Mouse (Mus musculus) lung, embryonic 16.5 days (tissue): ENCODE results near the gene 2410004B18Rik. TPM values are rescaled to one million over a fixed set of nuclear protein-coding genes. Genes with fewer than 3 reads are reported as not detected.

Experiments
- ATAC-seq: fragments of 200-750 bp; cut with Nextera tagmentation; 2 replicates; pipeline ENCODE4 v1.8.0; 2017; ENCODE audit warnings: low read depth, mild to moderate bottlenecking, moderate library complexity
- H3K27ac ChIP-seq: fragments of 300-500 bp; sonication (generic); 2 replicates; pipeline ENCODE4 v1.5.1; 2014; ENCODE audit warnings: mild to moderate bottlenecking, control low read depth, low read length
- H3K27me3 ChIP-seq: fragments of 300-500 bp; sonication (generic); 2 replicates; pipeline ENCODE4 v1.6.1; 2014; ENCODE audit warnings: low read depth, low read length, mixed read lengths; ENCODE audit not compliant: control insufficient read depth, insufficient read depth
- H3K36me3 ChIP-seq: fragments of 300-500 bp; sonication (generic); 2 replicates; pipeline ENCODE4 v1.6.1; 2014; ENCODE audit warnings: low read length; ENCODE audit not compliant: control insufficient read depth, insufficient read depth
- H3K4me1 ChIP-seq: fragments of 300-500 bp; sonication (generic); replicated peaks from 2 replicates; pipeline ENCODE4 v1.6.1; 2014; ENCODE audit warnings: low read length, mixed read lengths; ENCODE audit not compliant: control insufficient read depth, insufficient read depth
- H3K4me2 ChIP-seq: fragments of 300-500 bp; sonication (generic); 2 replicates; pipeline ENCODE4 v1.6.1; 2014; ENCODE audit warnings: low read depth, low read length, control low read depth
- H3K4me3 ChIP-seq: fragments of 300-500 bp; sonication (generic); 2 replicates; pipeline ENCODE4 v1.5.1; 2014; ENCODE audit warnings: mild to moderate bottlenecking, low read length, control low read depth
- H3K9ac ChIP-seq: fragments of 300-500 bp; sonication (generic); 2 replicates; pipeline ENCODE4 v1.6.1; 2014; ENCODE audit warnings: low read length, control low read depth
- H3K9me3 ChIP-seq: fragments of 300-500 bp; sonication (generic); 2 replicates; pipeline ENCODE4 v1.6.1; 2016; ENCODE audit warnings: low read length; ENCODE audit not compliant: control insufficient read depth
- WGBS: fragments of 180-500 bp; shearing (Covaris S2); extraction: QIAGEN DNeasy Blood & Tissue Kit; methylation state at CpG from one replicate; pipeline ENCODE4 v1.1.7; 2014; 5-methylcytosine and 5-hydroxymethylcytosine counted together
- polyA plus RNA-seq: library from polyadenylated mRNA; unstranded; fragments of >200 nt; fragmentation: Nextera tagmentation; extraction: Ambion mirVana; gene quantifications from 2 replicates; pipeline ENCODE4 v1.2.1, GENCODE M21; 2015

Gene 2410004B18Rik
- polyA plus RNA-seq, 1 experiment from 2014 or later, result 46.9 TPM

- no peaks in the 10 kb centered on the region for H3K27me3 ChIP-seq
- no peaks in the 10 kb centered on the region for H3K9me3 ChIP-seq
- ATAC-seq, result peak; percentile 8
- peak overlapping the region; percentile 81 for H3K4me3 ChIP-seq
- H3K9ac ChIP-seq, result peak overlapping the region; percentile 95
- H3K36me3 ChIP-seq, result 0 out of 2 replicates have a peak, but pooled peaks cover 2% of the 10 kb centered on the region
- H3K4me2 ChIP-seq, result peak overlapping the region; percentile 53
- H3K27ac ChIP-seq, result peak overlapping the region; percentile 98
- 3% methylated on average over 39 of the region's 39 CpGs for WGBS
- H3K4me1 ChIP-seq, result peaks cover 17% of the 10 kb centered on the region
Observed at GRCm38 (mm10) chr3:145924649-145925337, 13.0 kb upstream of the 2410004B18Rik start.

GRCm38 (mm10) chr3:145925506-145925905 lies 12.3 kb upstream of the 2410004B18Rik start:
- 58% methylated on average over 5 of the region's 5 CpGs for WGBS
- no peak overlapping the region for H3K27ac ChIP-seq
- peak overlapping the region; percentile 81 for H3K4me3 ChIP-seq

GRCm38 (mm10) chr3:145929525-145930400 lies 8.1 kb upstream of the 2410004B18Rik start:
- H3K36me3 ChIP-seq, result peaks cover 14% of the 10 kb centered on the region
- 64% methylated on average over 7 of the region's 7 CpGs for WGBS

More at GRCm38 (mm10) chr3:145925506-145925905, 12.3 kb upstream of the 2410004B18Rik start:
- peaks cover 17% of the 10 kb centered on the region for H3K4me1 ChIP-seq
- H3K27me3 ChIP-seq, result no peaks in the 10 kb centered on the region
- H3K36me3 ChIP-seq, result 0 out of 2 replicates have a peak, but pooled peaks cover 2% of the 10 kb centered on the region
- H3K9ac ChIP-seq, result peak overlapping the region; percentile 95
- no peaks in the 10 kb centered on the region for H3K9me3 ChIP-seq
- ATAC-seq, result no peak
- H3K4me2 ChIP-seq, result peak overlapping the region; percentile 53

GRCm38 (mm10) chr3:145933845-145934244 lies 4.0 kb upstream of the 2410004B18Rik start:
- ATAC-seq, result no peak

More at GRCm38 (mm10) chr3:145929525-145930400, 8.1 kb upstream of the 2410004B18Rik start:
- Histone ChIP-seq H3K27me3 (no peaks in the 10 kb centered on the region), H3K4me3 (no peak overlapping the region), H3K27ac (no peak overlapping the region), H3K4me2 (no peak overlapping the region), H3K9ac (no peak overlapping the region), H3K9me3 (no peaks in the 10 kb centered on the region), H3K4me1 (peaks cover 11% of the 10 kb centered on the region)
- no peak for ATAC-seq

GRCm38 (mm10) chr3:145938405-145939349 lies 863 bp downstream of the 2410004B18Rik start:
- H3K27ac ChIP-seq, result peak overlapping the region; percentile 50
- peak; percentile 18; the same call in 1 of the 2 replicates for ATAC-seq
- WGBS, result 18% methylated on average over 42 of the region's 50 CpGs

More at GRCm38 (mm10) chr3:145933845-145934244, 4.0 kb upstream of the 2410004B18Rik start:
- WGBS, result 43% methylated on average over 9 of the region's 9 CpGs
- H3K9ac ChIP-seq, result no peak overlapping the region
- no peaks in the 10 kb centered on the region for H3K9me3 ChIP-seq
- peaks cover 12% of the 10 kb centered on the region for H3K36me3 ChIP-seq
- H3K4me2 ChIP-seq, result no peak overlapping the region
- H3K27ac ChIP-seq, result no peak overlapping the region
- peaks cover 8% of the 10 kb centered on the region for H3K4me1 ChIP-seq
- H3K4me3 ChIP-seq, result no peak overlapping the region
- H3K27me3 ChIP-seq, result no peaks in the 10 kb centered on the region

GRCm38 (mm10) chr3:145939402-145939801 lies 1.6 kb downstream of the 2410004B18Rik start:
- ATAC-seq, result no peak
- Histone ChIP-seq H3K9me3 (no peaks in the 10 kb centered on the region), H3K9ac (peak overlapping the region; percentile 31; the same call in 1 of the 2 replicates), H3K4me1 (peaks cover 23% of the 10 kb centered on the region), H3K4me3 (peak overlapping the region; percentile 93), H3K27ac (no peak overlapping the region), H3K36me3 (peaks cover 12% of the 10 kb centered on the region), H3K4me2 (peak overlapping the region; percentile 75), H3K27me3 (no peaks in the 10 kb centered on the region)
- 78% methylated on average over 12 of the region's 12 CpGs for WGBS

More at GRCm38 (mm10) chr3:145938405-145939349, 863 bp downstream of the 2410004B18Rik start:
- Histone ChIP-seq H3K36me3 (peaks cover 7% of the 10 kb centered on the region), H3K9ac (peak overlapping the region; percentile 95), H3K27me3 (no peaks in the 10 kb centered on the region), H3K4me1 (peaks cover 23% of the 10 kb centered on the region), H3K4me3 (peak overlapping the region; percentile 93), H3K4me2 (peak overlapping the region; percentile 75), H3K9me3 (no peaks in the 10 kb centered on the region)

GRCm38 (mm10) chr3:145939971-145940370 lies 2.2 kb downstream of the 2410004B18Rik start:
- H3K9ac ChIP-seq, result no peak overlapping the region
- ATAC-seq, result no peak
- H3K27ac ChIP-seq, result no peak overlapping the region
- H3K4me3 ChIP-seq, result no peak overlapping the region
- no peak overlapping the region for H3K4me2 ChIP-seq
- WGBS, result 76% methylated on average over 4 of the region's 4 CpGs
- no peaks in the 10 kb centered on the region for H3K9me3 ChIP-seq
- no peaks in the 10 kb centered on the region for H3K27me3 ChIP-seq
- peaks cover 17% of the 10 kb centered on the region for H3K36me3 ChIP-seq
- peaks cover 23% of the 10 kb centered on the region for H3K4me1 ChIP-seq

- Histone ChIP-seq H3K27me3 (no peaks in the 10 kb centered on the region), H3K9ac (no peak overlapping the region), H3K4me2 (no peak overlapping the region), H3K4me1 (peaks cover 25% of the 10 kb centered on the region), H3K4me3 (no peak overlapping the region), H3K36me3 (peaks cover 20% of the 10 kb centered on the region), H3K9me3 (no peaks in the 10 kb centered on the region), H3K27ac (no peak overlapping the region)
- 3% methylated on average over 3 of the region's 3 CpGs for WGBS
- no peak; the same call in 1 of the 2 replicates for ATAC-seq
Observed at GRCm38 (mm10) chr3:145941971-145942370, 4.2 kb downstream of the 2410004B18Rik start.
